Mouse (Mus musculus) liver, embryonic 14.5 days (tissue): Measurements from ENCODE around the gene Itpr1. TPM values are rescaled to one million over a fixed set of nuclear protein-coding genes. Genes with fewer than 3 reads are reported as not detected.

Experiments used
- ATAC-seq: fragments of 200-750 bp; cut with Nextera tagmentation; 2 replicates; pipeline ENCODE4 v1.8.0; 2017; ENCODE audit warnings: moderate number of reproducible peaks, mild to moderate bottlenecking, moderate library complexity; ENCODE audit not compliant: insufficient read depth
- DNase-seq, 3 experiments: peaks; one replicate each; pipeline ENCODE4 v3.0.0-alpha.2; 2012 to 2013; ENCODE audit warnings: low read depth in 3 of 3, low spot score in 3 of 3
- H3K27ac ChIP-seq: fragments of 300-500 bp; sonication (generic); 2 replicates; pipeline ENCODE4 v1.5.1; 2014; ENCODE audit warnings: moderate library complexity, mild to moderate bottlenecking, control low read depth, inconsistent platforms
- H3K27me3 ChIP-seq: fragments of 300-500 bp; sonication (generic); 2 replicates; pipeline ENCODE4 v1.6.1; 2014; ENCODE audit warnings: mild to moderate bottlenecking, low read length, moderate library complexity; ENCODE audit not compliant: control insufficient read depth, insufficient read depth
- H3K36me3 ChIP-seq: fragments of 300-500 bp; sonication (generic); replicated peaks from 2 replicates; pipeline ENCODE4 v1.6.1; 2014; ENCODE audit warnings: low read depth; ENCODE audit not compliant: control insufficient read depth, insufficient read depth
- H3K4me1 ChIP-seq, 2 experiments: fragments of 200-500 bp in 1 of 2; fragments of 300-500 bp in 1 of 2; sonication (generic) in 1 of 2; replicated peaks; 2 replicates each; pipeline ENCODE4 v1.6.1; 2012 to 2014; ENCODE audit warnings: antibody characterized with exemption in 1 of 2, inconsistent platforms in 1 of 2, low read length in 1 of 2; ENCODE audit not compliant: control insufficient read depth in 2 of 2, insufficient read depth in 2 of 2
- H3K4me2 ChIP-seq: fragments of 300-500 bp; sonication (generic); 2 replicates; pipeline ENCODE4 v1.6.1; 2014; ENCODE audit warnings: low read depth, mild to moderate bottlenecking, control low read depth, moderate library complexity
- H3K4me3 ChIP-seq, 2 experiments: fragments of 200-500 bp in 1 of 2; fragments of 300-500 bp in 1 of 2; sonication (generic) in 1 of 2; 2 replicates each; pipeline ENCODE4 v1.5.1; 2012 to 2014; ENCODE audit warnings: low read depth in 2 of 2, low read length in 2 of 2, mild to moderate bottlenecking in 2 of 2, control low read depth in 1 of 2, inconsistent platforms in 1 of 2, moderate library complexity in 1 of 2; ENCODE audit not compliant: insufficient read depth in 1 of 2
- H3K9ac ChIP-seq: fragments of 300-500 bp; sonication (generic); replicated peaks from 2 replicates; pipeline ENCODE4 v1.6.1; 2014; ENCODE audit warnings: mild to moderate bottlenecking, control low read depth, moderate library complexity
- H3K9me3 ChIP-seq: fragments of 300-500 bp; sonication (generic); 2 replicates; pipeline ENCODE4 v1.6.1; 2016; ENCODE audit warnings: low read length, mixed read lengths; ENCODE audit not compliant: control insufficient read depth
- CTCF ChIP-seq: IDR thresholded peaks from 2 replicates; pipeline ENCODE4 v1.5.1; 2016; ENCODE audit warnings: antibody characterized with exemption, low read depth, control low read depth
- EP300 ChIP-seq: IDR thresholded peaks from 2 replicates; pipeline ENCODE4 v1.6.1; 2016; ENCODE audit warnings: antibody characterized with exemption, low read depth
- WGBS: fragments of 180-500 bp; shearing (Covaris S2); extraction: QIAGEN DNeasy Blood & Tissue Kit; methylation state at CpG from one replicate; pipeline ENCODE4 v1.1.7; 2014; ENCODE audit not compliant: insufficient replicate concordance; 5-methylcytosine and 5-hydroxymethylcytosine counted together
- polyA plus RNA-seq, 2 experiments: library from polyadenylated mRNA; depleted of rRNA in 1 of 2; stranded (reverse) in 1 of 2; unstranded in 1 of 2; fragments of >200 nt; fragmentation: Nextera tagmentation in 1 of 2; extraction: Ambion mirVana in 1 of 2; gene quantifications; 2 replicates each; pipeline versions ENCODE4 v1.2.1 to v1.2.3; 2012 to 2014

Gene Itpr1
- polyA plus RNA-seq, 2 experiments, result 1.6 to 3.1 TPM

GRCm38 (mm10) chr6:108306240-108306639 is 93.3 kb downstream of the Itpr1 start:
- no peak overlapping the region; the same call in 1 of the 2 replicates for H3K9ac ChIP-seq
- no peak overlapping the region for H3K4me3 ChIP-seq

GRCm38 (mm10) chr6:108306910-108307584 is 94.2 kb downstream of the Itpr1 start:
- peak in 1 of 3 experiments; percentile 5 for DNase-seq
- no peak for TF ChIP-seq CTCF
- TF ChIP-seq EP300, result no peak

More at GRCm38 (mm10) chr6:108306240-108306639, 93.3 kb downstream of the Itpr1 start:
- TF ChIP-seq EP300, result no peak
- no peak for TF ChIP-seq CTCF
- WGBS, result 46% methylated on average over 11 of the region's 11 CpGs
- Histone ChIP-seq H3K36me3 (no peaks in the 10 kb centered on the region), H3K9me3 (no peaks in the 10 kb centered on the region), H3K27me3 (no peaks in the 10 kb centered on the region), H3K27ac (no peak overlapping the region), H3K4me2 (peak overlapping the region; percentile 46), H3K4me1 (peaks cover 0 to 12% of the 10 kb centered on the region in 2 experiments; a peak in 2 of 4 replicates)
- ATAC-seq, result peak; percentile 39; the same call in 1 of the 2 replicates
- DNase-seq, result no peak

GRCm38 (mm10) chr6:108307770-108308169 is 94.9 kb downstream of the Itpr1 start:
- no peaks in the 10 kb centered on the region for H3K36me3 ChIP-seq
- no peaks in the 10 kb centered on the region for H3K9me3 ChIP-seq
- no peak overlapping the region for H3K27ac ChIP-seq
- no peak for ATAC-seq
- DNase-seq, result no peak
- WGBS, result 78% methylated on average over 6 of the region's 6 CpGs
- TF ChIP-seq CTCF (no peak), EP300 (no peak)
- peaks cover 0 to 12% of the 10 kb centered on the region in 2 experiments; a peak in 2 of 4 replicates for H3K4me1 ChIP-seq
- H3K4me2 ChIP-seq, result peak overlapping the region; percentile 46
- no peaks in the 10 kb centered on the region for H3K27me3 ChIP-seq
- no peak overlapping the region for H3K4me3 ChIP-seq
- no peak overlapping the region for H3K9ac ChIP-seq

More at GRCm38 (mm10) chr6:108306910-108307584, 94.2 kb downstream of the Itpr1 start:
- Histone ChIP-seq H3K27me3 (no peaks in the 10 kb centered on the region), H3K36me3 (no peaks in the 10 kb centered on the region), H3K4me1 (peaks cover 0 to 12% of the 10 kb centered on the region in 2 experiments; a peak in 2 of 4 replicates), H3K9ac (0 out of 2 replicates have a peak overlapping the region, but pooled peaks have one; percentile 11), H3K27ac (no peak overlapping the region), H3K9me3 (no peaks in the 10 kb centered on the region), H3K4me3 (peak overlapping the region; percentile 32 to 47), H3K4me2 (peak overlapping the region; percentile 46)
- 10% methylated on average over 9 of the region's 9 CpGs for WGBS
- no peak for ATAC-seq

DNA sequence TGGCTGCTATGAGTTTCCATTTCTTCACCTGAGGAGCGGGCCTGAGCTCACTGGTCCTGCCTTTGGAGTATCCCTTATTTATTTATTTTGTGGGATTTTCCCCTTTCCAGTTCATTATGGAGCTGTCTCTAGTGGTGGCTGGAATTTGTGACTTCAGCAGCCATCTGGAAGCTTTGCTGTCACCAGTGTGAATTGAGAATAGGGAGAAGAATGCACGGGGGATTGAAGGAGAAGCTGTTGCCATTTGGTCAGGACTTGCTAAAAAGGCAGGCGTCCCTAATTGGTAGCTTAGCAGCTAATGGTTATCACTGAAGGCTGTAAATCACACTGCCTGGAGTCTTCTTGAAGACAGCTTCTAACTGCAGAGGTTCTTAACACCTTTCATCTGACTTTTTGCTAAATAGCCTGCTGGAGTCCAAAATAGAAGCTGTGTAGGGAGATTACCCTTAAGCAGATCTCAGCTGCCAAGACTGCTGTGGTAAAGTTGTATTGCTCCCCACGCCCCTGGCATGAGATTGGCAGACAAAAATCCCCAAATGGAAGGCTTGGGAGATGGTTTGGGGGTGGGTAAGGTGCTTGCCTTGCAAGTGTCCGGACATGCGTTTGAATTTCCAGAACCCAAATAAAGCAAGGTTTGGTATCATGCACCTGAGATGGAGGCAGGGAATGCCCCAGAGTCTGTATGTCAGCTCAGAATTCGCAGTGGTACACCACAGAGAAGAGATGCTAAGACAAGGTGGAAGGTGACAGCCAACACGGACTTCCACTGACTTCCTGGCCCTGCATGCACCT is 96.7 kb downstream of the Itpr1 start:
- Histone ChIP-seq H3K36me3 (no peaks in the 10 kb centered on the region), H3K27me3 (no peaks in the 10 kb centered on the region), H3K27ac (no peak overlapping the region), H3K9ac (no peak overlapping the region), H3K4me3 (no peak overlapping the region), H3K4me2 (no peak overlapping the region), H3K9me3 (no peaks in the 10 kb centered on the region), H3K4me1 (peaks cover 0 to 10% of the 10 kb centered on the region in 2 experiments; a peak in 2 of 4 replicates)
- no peak for DNase-seq
- no peak for TF ChIP-seq EP300
- no peak for TF ChIP-seq CTCF
- 61% methylated on average over 8 of the region's 8 CpGs for WGBS
- ATAC-seq, result no peak

DNA sequence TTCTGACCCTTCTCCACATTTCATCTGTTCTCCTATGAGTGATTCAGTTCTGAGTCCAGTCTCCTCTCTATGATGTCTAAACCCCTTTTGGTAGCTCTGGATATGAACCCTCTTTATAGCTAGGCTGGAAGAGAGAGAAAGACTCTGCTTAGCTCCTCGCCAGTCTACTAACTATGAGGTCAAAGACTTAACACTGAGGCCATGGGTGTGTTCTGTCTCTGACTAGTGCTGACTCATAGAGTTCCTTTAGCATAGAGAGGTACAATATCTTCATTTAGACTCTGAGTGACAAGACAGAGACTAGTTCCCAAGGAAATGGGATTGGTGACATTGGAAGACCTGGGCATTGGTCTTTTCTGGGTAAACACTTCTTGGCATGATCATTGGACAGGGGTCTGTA is 100.2 kb downstream of the Itpr1 start:
- WGBS, result 52% methylated on average over 1 of the region's 1 CpGs
- no peaks in the 10 kb centered on the region for H3K4me1 ChIP-seq
- no peak for ATAC-seq
- TF ChIP-seq EP300 (no peak), CTCF (no peak)
- no peaks in the 10 kb centered on the region for H3K36me3 ChIP-seq
- H3K9me3 ChIP-seq, result no peaks in the 10 kb centered on the region
- no peak overlapping the region for H3K4me3 ChIP-seq
- no peaks in the 10 kb centered on the region for H3K27me3 ChIP-seq
- no peak overlapping the region for H3K9ac ChIP-seq
- H3K4me2 ChIP-seq, result no peak overlapping the region
- no peak for DNase-seq
- no peak overlapping the region for H3K27ac ChIP-seq
